Mouse (Mus musculus): ENCODE results near the gene Rnf144b.

DNA sequence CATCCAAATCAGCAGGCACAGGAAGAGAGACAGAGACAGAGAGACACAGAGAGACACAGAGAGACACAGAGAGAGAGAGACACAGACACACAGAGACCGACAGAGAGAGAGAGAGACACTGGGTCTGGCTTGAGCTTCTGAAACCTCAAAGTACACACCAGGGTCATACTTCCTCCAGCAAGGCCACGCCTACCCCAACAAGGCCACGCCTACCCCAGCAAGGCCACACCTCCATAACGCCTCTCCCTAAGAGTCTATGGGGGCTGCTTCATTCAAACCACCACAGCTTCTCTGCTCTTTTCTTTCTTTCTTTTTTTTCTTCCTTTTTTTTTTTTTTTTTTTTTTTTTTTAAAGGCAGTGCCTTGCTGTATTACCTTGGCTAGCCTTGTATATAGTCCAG, 88.0 kb downstream of the Rnf144b start:
- TF ChIP-seq POLR2A (IDR thresholded peaks at IDR 0.05; ENCODE audit: insufficient read depth, low read depth, low read length) = no peak
- no peak for TF ChIP-seq EP300 (IDR thresholded peaks at IDR 0.05; ENCODE audit: insufficient read depth, low read depth, low read length)
- TF ChIP-seq CTCF (IDR thresholded peaks at IDR 0.05) = no peak

Measured in heart, adult 2 months (tissue).